Mouse (Mus musculus) MEL-GATA-1-ER (cell line): Measurements from ENCODE around the gene Ppp2r2c.

Experiments used
- DNase-seq: peaks from one replicate; pipeline ENCODE4 v3.0.0-alpha.2; 2012; ENCODE audit warnings: low read depth; ENCODE audit errors: extremely low read depth

Gene Ppp2r2c

DNA sequence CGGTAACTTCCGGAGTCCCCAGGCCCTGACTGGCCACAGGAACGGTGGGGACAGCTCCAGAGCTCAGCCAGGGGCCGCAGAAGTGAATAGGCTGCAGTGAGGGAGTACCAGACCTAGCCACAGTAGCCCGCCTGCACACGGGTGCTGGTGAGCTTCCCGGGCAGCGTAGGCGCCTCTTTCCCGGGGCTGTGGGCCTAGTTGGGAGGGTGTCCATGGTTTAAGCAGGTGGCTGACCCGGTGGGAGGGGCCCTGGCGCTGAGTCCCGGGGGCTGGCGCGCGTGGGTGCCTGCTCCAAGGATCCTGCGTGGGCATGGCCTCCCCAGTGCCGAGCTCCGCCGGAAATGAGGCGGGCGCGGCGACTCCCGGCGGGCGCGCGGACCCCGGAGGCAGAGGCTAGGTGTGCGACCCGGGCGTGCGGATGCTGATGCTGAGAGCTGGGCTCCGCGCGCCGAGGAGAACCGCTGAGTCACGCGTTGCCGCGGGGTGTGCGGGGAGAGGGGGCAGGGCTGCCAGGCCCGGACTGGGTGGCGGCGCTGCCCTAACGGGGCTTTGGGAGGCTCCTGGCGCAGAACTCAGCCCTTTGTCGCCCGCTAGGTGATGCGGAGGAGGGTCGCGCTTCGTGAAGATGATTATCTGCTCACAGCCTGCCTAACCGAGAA, 1.4 kb downstream of the Ppp2r2c start:
- no peak for DNase-seq

DNA sequence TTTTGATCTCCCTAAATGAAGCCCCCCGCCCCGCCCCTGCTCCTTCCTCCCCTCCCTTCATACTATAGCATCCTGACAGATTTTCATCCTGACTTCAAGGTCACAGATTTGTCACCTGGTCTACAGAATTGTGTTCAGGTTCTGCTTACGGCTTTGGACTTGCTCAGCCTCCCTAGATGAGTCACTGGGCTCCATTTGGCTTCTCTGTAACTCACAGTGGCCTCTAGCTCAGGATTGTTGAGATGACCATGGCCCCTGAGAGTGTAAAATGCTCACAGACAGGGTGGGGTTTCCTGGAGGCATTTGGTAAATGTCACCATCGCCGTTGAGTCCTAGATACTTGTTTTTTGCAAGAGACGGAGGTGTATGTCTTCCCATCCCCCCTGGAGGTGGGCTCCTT, 2.6 kb downstream of the Ppp2r2c start:
- DNase-seq: no peak

DNA sequence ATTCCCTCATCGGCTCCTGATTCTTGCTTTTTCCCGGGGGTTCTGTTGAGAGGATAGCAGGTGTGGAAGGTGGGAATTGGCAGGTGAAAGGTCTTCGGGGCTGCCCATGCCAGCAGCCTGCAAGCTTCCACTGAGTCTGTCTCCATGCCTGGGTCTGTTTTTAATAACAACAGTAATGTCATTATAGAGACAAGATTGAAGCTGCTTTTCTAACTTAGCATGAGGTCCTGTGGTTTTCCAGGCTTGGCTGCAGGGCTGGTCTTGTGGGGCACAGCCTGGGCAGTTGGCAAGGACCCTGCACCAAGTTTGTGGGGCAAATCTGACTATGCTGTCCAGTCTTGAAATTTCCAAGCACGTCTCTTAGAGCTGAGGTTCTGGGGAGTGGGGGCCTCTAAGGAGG, 7.6 kb downstream of the Ppp2r2c start:
- DNase-seq: no peak

DNA sequence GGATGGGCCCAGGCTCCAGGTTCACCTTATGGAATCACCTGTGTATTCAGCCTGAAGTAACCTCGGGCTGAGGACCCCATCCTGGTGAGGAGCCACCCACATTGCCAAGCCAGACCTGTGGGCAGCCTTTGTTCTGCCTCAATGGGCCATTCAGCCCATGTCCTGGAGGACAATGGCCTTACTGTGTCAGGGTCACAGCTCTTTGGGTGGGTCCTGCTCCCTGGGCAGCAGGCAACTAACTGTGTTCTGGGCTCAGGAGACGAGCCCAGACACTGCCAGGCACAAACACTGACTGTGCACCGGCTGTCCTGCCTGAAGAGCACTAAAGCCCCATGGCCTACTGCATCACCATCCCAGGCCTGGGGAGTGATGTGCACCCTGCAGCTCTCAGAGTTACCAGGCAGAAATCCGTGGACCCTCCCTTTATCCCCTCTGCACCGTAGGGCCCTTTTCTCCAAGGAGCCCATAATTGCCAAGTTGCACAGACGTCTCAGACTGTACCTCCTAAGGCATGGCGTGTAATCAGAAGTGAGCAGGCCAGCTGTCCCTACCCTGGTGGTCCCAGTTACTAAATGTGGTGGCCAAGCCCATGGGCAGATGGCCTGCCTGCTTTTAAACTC, 8.6 kb downstream of the Ppp2r2c start:
- DNase-seq: no peak

DNA sequence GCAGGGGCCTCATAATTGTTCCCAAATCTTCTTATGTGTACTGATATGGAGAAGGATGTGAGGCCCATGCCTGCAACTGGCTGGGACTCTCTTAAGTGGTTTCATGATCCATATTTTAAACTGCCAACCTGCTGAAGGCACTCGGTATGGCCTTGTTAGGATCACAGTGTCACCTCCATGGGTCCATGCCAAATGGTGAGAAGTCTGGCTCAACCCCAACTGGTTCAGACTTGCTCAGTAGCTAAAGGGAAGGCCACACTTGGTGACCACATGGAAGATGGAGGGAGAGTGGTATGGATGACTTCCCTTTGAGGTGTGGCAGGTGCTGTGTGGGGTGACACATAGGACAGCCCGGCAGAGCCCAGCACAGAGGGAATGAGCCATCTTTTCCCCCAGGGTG, 9.3 kb downstream of the Ppp2r2c start:
- DNase-seq: no peak

DNA sequence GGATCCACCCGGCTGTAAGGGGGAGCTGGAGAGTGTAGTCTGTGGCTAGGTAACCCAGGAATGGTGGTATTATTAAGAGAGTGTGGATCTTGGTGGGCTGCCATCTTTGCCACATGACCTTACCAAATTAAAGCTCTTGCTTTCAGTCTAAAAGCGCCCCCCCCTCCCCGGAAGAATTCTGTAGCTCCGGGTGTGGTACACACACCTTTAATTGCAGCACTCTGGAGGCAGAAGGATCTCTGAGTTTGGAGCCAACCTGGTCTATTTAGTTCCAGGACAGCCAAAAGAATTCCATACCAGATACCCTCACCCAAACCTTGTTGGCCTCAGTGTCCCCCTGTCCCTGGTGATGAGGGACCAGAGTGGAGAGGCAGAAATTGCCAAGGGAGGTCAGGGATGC, 10.5 kb downstream of the Ppp2r2c start:
- DNase-seq: no peak

DNA sequence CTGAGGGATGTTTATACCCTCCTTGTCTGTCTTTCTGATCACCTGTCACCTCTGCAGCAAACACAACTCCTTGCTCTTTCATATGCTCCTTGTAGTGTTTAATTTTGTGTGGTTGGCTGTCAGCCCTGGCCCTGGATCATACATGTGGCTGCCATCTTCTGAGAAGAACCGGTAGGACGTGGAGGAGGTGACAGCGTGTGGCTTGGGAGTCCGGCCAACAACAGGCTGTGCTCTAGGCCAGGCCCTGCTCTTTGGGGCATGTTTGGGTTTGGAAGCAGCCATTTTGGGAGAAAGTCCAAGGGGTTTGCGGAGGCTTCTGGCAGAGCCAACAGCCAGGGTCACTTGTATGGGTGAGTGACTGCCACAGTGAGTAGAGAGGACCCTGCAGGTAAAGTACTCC, 12.3 kb downstream of the Ppp2r2c start:
- DNase-seq: no peak

DNA sequence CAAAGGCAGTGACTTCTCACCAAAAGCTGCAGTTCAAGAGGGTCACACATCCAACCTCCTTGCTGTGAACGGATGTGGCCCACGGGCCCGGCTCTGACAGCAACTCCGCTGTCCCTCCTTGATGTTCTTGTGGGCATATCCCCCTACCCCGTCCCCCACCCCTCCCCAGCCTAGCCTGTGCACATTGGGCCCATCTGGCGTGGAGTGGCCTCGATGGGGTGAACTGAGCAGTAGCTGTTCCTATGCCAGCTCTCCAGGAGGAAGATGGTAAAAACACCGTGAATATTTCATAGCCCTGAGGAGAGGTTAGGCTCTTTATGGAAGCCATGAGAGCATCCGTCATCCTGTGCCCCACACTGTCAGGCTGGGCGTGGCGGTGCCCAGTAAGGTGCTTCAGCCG, 15.2 kb downstream of the Ppp2r2c start:
- no peak for DNase-seq

DNA sequence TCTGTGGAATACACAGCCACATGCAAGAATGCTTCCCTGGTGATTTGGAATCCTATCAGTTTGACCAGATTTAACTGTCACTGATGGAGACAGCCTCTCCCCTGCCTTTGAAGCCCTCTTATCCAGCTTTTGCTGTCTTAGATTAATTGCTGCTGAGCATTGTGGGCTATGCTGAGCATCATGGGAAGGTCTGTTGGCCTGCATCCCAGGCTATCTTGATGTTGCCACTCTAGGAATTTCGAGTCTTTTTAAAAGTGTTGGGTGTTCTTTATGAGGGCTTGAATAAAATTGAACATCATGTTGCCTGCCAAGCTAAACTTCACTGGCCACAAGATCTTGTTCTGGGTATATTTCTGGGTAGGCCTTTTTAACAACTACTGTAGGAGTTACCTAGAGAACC, 16.8 kb downstream of the Ppp2r2c start:
- DNase-seq: no peak

DNA sequence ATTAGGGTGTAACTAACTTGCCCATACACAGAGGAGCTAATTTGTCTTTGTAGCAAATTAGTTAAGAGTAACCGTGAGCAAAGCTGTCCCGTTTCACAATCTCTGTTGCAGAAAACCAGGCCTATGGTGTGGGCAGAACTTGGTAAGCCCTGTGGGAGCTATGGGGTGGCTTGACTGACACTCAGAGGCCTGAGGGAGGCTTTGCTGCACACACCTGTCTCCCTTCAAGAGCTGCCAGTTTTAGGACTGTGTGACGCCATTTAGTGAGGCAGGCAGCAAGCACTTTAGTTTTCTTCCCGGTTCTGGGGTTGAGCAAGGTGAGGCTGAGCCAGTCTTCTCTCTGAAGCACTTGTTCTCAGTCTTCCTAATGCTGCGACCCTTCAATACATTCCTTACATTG, 17.3 kb downstream of the Ppp2r2c start:
- no peak for DNase-seq

DNA sequence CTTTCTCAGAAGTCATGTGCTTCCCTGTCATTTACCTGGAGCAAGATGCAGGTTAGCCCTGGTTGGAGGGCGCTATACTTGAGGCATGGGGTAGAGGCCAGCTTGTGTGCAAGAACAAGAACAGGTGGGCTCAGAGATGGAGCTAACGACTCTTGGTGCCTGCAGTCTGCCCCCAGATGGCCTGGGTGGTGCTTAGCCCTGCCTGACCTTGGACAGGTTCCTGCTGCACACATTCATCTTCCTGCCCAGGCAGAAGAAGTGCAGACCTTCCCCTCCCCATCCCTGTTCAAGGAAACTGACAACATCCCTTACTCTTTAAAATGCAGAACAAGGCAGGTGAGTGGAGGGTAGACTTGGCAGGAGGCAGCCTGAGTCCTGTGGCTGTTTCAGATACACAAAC, 18.0 kb downstream of the Ppp2r2c start:
- DNase-seq: no peak

DNA sequence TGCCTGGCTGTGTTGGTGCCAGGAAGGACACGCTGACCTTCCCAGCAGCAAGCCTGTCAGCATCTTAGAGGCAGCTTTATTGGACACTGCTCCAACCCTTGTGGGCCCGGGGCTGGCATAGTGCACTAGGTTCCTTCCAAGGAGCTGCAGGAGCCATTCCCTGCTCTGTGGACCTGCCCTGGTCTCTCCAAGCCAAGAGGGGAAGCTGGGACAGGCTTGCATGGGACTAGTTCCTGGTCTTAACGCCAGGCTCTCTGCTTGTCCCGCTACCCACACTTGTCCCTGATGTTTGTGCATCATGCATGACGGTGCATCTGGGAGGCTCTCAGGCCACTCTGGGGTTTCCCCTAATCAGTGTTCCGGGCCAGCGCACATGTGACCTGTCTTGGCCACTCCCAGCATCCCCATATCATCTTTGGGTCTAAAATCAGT, 18.6 kb downstream of the Ppp2r2c start:
- DNase-seq: no peak

DNA sequence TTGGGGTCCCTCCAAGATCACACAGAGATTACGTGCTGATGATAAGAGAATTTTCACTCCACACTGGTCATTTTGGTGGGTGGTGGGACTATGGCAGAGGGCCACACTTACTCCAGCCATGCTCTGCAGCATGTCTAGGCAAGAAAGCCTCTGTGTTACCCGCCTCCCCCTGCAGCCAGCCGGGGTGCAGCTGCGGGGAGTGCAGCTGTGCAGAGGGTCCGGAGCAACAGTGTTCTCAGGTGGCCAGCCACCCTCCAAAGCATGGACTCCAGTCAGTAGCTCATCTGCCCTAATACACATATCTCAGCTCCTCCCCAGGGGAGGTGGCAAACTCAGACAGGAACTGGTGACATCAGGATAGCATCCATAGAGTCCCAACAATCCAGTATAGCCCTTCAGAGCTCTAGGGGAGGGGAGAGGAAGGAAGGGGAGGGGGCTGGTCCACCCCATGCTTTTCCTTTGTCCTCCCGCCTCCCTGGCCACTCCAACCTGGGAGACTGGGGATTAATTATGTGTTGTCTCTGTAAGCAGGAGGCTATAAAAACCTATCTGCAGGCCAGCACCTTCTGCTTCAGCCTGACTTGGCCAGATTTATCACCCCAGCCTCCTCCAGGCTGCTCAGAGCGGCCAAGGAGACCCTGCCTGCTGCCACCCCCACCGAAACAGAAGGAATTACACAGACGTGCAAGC, 19.1 kb downstream of the Ppp2r2c start:
- DNase-seq: no peak

DNA sequence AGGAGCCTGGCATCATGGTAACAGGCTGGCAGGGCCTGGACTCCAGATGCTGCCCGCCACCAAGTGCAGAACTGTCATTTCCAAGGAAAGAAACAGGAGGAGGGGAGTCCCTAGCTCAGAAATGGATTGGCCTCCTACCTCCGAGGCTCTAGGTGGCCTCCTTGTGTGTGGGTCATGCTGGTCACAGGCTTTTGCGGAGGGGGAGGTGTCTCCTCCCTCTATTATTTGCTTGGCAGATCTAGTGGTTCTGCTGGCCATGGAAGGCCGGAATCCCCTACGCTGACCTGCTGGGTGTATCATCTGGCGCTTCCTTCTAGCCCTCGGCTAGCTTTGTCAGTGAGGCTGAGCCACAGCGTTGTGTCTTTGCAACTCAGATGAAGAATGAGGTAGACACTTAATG, 20.2 kb downstream of the Ppp2r2c start:
- DNase-seq: no peak

DNA sequence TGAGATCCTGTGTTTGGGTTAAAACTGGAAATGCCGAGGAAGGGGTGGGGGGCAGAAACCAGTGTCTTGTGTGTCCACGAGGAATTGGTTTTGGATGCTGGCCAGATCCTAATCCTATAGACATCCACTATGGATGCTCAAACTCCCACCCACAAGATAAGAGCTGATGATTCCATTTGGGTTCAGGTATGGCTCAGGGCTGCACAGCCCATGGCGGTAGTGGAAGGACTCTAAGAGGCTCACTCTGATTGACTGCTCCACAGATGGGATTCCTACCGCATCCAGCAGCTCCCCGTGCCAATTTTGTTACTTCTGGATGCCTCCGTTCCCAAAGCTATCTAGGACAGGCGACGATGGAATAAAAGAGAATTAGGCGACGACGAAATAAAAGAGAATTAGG, 20.6 kb downstream of the Ppp2r2c start:
- DNase-seq: no peak

DNA sequence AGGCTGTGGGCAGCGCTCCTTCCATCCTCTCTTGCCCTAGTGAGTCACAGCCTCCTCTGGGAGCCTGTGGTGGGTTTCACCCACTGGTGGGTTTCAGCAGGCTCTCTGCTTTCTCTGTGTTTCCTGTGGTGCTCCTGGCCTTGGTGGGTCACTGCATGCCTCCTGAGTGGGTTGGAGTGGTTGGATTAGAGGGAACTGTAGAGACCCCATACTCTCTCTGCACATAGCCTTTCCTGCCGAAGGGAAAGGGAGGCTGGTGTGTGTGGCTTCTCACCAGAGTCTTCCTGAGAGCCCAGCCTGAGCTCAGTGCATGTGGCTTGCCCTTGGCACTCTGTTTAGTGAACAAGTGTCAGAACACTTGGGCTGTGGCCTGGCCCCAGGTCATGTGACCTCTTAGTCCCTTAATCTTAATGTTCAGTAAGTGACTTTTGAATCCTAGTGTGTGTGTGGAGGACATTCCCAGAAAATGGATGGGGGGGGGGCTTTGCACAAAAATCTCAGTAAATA, 21.1 kb downstream of the Ppp2r2c start:
- no peak for DNase-seq

DNA sequence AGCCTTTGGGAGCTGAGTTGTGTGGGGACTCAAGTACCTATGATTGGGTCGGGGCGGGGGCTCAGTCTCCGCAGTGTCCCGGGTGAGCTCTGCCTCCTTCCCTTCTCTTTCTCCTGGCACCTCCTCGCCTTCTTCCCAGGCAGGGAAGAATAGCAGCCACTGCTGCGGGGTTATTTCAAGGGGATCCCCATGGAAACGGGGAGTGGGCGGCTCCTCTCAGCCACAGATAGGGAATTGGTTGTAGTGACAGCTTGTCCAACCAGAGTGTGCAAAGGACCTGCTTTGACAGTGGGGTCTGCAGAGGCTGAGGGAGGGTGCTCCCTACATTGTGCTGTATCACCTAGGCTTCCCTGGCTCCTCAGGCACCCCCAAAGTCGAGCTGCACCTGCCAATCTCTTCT, 22.5 kb downstream of the Ppp2r2c start:
- DNase-seq: no peak

DNA sequence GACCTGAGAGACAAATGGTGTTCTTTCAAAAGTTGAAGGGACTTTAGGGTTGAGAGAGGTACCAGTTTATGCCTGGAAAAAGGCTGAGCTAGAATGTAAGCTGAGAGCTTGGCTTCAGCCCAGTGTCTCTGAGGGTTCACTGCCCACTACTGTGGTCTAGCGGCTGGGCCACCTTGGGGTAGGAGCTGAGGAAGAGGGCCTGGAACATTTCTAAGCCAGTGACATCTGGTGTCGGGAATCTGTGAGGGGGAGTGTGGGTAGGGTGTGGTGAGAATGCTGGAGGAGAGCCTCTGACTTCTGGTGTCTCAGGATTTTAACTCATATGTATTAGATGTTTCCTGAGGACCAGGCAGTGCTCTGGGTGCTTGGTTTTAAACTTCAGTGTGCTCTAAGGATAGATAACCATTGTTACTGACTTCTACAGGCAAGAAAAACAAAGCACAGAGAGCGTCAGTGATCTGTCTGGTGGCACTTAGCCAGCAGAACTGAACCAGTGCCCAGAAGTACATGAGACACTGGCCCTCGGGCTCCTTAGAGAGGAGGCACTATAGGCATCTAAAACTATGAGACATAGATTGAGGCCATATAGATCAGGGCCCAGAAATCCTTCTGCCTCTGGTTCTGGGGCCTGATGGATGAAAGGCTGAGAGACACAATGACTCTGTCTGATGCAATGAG, 23.6 kb downstream of the Ppp2r2c start:
- DNase-seq: no peak

DNA sequence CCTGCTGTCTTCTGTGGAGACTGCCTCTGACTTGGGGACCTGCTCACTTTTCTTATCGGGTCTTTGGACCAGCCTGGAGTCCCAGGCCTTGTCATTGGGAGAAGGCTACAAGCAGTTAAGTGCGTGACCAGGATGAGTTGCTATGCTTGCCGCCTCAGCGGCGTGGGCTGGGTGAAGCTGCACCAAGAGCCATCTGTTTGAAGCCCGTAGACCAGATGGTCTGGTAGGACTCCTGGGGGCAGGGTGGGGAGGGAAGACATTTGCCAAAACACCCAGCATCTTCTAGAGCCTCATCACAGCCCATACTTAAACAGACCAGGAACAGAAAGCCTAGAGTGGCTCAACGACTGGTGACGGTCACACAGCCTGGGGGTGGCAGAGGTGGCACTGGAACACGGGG, 24.9 kb downstream of the Ppp2r2c start:
- no peak for DNase-seq

DNA sequence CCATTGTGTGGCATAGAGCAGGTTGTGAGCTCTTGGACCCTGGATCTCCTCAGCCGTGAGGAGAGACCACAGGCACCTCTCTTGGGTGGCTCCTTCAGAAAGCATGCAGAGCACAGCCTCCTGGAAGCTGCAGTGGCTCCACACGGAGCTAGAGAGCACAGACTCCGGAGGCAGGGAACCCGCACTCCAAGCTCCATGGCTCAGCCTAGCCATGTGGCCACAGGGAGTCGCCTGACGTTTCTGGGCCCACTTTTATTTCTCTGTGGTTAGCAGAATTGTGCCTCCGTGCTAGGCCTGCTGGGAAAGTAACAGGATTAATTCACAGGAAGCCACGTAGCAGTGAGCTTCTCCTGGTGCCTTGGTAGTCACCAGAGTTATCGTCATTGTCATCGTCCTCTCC, 25.8 kb downstream of the Ppp2r2c start:
- no peak for DNase-seq

DNA sequence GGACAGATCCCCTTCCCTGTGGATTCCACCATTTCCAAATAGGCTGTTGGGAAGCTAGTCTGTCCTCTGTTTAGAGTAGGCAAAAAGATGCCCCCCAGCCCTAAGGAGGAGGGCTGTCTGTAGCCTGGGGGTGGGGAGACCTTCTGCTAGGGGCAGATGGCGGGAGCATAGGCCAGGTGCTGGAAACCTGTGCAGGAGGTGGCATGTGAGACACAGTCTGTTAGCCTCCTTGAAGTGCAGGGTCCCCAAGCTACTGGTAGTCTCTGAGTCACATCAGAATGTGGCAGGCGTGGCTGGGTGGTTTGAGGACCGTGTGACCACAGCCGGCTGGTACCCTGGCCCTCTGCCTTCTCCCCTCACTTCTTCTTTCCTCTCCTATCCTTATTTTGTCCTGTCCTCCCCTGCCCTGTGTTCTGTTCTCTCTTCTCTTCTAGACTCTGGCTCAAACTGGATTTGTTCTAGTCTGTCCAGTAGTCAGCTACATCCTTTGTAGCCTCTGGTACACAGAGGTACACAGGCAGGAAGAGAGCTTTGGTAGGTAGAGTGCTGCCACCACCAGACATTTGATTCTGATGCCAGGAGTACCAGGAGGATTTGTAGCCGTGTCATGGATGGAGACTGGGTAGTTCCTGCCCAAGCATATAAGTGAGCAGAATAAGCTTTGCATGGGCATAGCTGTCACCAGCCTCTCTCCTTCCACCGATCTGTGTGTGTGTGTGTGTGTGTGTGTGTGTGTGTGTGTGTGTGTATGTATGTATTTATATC, 26.5 kb downstream of the Ppp2r2c start:
- DNase-seq: no peak
